Mouse (Mus musculus): ENCODE data around the gene Hbb-bs.
"Not testable (repeated sequence)": the region's sequence is repeated elsewhere in the genome, so short reads cannot be mapped to it uniquely, and the experiment has no call there.

The Hbb-bs gene

GRCm38 (mm10) chr7:103827808-103828207 is at the start of gene Hbb-bs:
Gene Hbb-bs, minus strand, starts transcription at chr7:103828096.
- ATAC-seq (ENCODE audit: low TSS enrichment), result no peak

- no peak for ATAC-seq (ENCODE audit: low TSS enrichment)
Measured at GRCm38 (mm10) chr7:103877093-103877492, 49.2 kb upstream of the Hbb-bs start.

- ATAC-seq (ENCODE audit: low TSS enrichment), result no peak
Measured at GRCm38 (mm10) chr7:103874451-103874850, 46.6 kb upstream of the Hbb-bs start.

- no peak for ATAC-seq (ENCODE audit: low TSS enrichment)
Measured at GRCm38 (mm10) chr7:103873064-103873463, 45.2 kb upstream of the Hbb-bs start.

GRCm38 (mm10) chr7:103870667-103871066 is 42.8 kb upstream of the Hbb-bs start:
- ATAC-seq (ENCODE audit: low TSS enrichment), result no peak

- ATAC-seq (ENCODE audit: low TSS enrichment), result no peak
Measured at GRCm38 (mm10) chr7:103865716-103866115, 37.8 kb upstream of the Hbb-bs start.

GRCm38 (mm10) chr7:103861531-103861930 is 33.6 kb upstream of the Hbb-bs start:
- no peak for ATAC-seq (ENCODE audit: low TSS enrichment)

GRCm38 (mm10) chr7:103860855-103861254 is 33.0 kb upstream of the Hbb-bs start:
- no peak for ATAC-seq (ENCODE audit: low TSS enrichment)

- no peak for ATAC-seq (ENCODE audit: low TSS enrichment)
Measured at GRCm38 (mm10) chr7:103859076-103859475, 31.2 kb upstream of the Hbb-bs start.

GRCm38 (mm10) chr7:103854669-103855068 is 26.8 kb upstream of the Hbb-bs start:
- ATAC-seq (ENCODE audit: low TSS enrichment), result no peak

- ATAC-seq (ENCODE audit: low TSS enrichment), result no peak
Measured at GRCm38 (mm10) chr7:103853090-103853489, 25.2 kb upstream of the Hbb-bs start, which contains the start of gene Hbb-y. Gene Hbb-y, minus strand, starts transcription at chr7:103853216.

GRCm38 (mm10) chr7:103844525-103845325 is 16.8 kb upstream of the Hbb-bs start:
- no peak for ATAC-seq (ENCODE audit: low TSS enrichment)

- no peak for ATAC-seq (ENCODE audit: low TSS enrichment)
Measured at GRCm38 (mm10) chr7:103843034-103843433, 15.1 kb upstream of the Hbb-bs start, which contains the start of gene Hbb-bh1. Gene Hbb-bh1, minus strand, starts transcription at chr7:103843164.

GRCm38 (mm10) chr7:103840268-103840667 is 12.4 kb upstream of the Hbb-bs start, which contains the start of gene Hbb-bh2:
Gene Hbb-bh2, minus strand, starts transcription at chr7:103840520.
- no peak for ATAC-seq (ENCODE audit: low TSS enrichment)

- ATAC-seq (ENCODE audit: low TSS enrichment), result not testable (repeated sequence)
Measured at GRCm38 (mm10) chr7:103827139-103827538, 757 bp downstream of the Hbb-bs start.

- ATAC-seq (ENCODE audit: low TSS enrichment), result no peak
Measured at GRCm38 (mm10) chr7:103826255-103826887, 1.5 kb downstream of the Hbb-bs start.

GRCm38 (mm10) chr7:103825536-103826254 is 2.2 kb downstream of the Hbb-bs start:
- ATAC-seq (ENCODE audit: low TSS enrichment), result no peak

- no peak for ATAC-seq (ENCODE audit: low TSS enrichment)
Measured at GRCm38 (mm10) chr7:103824597-103824996, 3.3 kb downstream of the Hbb-bs start.

GRCm38 (mm10) chr7:103815085-103815484 is 12.8 kb downstream of the Hbb-bs start:
- peak; percentile 65; the same call in 1 of the 2 replicates for ATAC-seq (ENCODE audit: low TSS enrichment)

- ATAC-seq (ENCODE audit: low TSS enrichment), result no peak
Measured at GRCm38 (mm10) chr7:103813766-103814165, 14.1 kb downstream of the Hbb-bs start, which contains the start of gene Hbb-bt. Gene Hbb-bt, minus strand, starts transcription at chr7:103813996.

- ATAC-seq (ENCODE audit: low TSS enrichment), result not testable (repeated sequence)
Measured at GRCm38 (mm10) chr7:103813152-103813551, 14.7 kb downstream of the Hbb-bs start.

GRCm38 (mm10) chr7:103812174-103812573 is 15.7 kb downstream of the Hbb-bs start:
- ATAC-seq (ENCODE audit: low TSS enrichment), result no peak

All from frontal cortex, adult (tissue).